Mouse (Mus musculus) gastrocnemius, adult 18-20 months (tissue): ENCODE data around the gene H2al1i. TPM values are rescaled to one million over a fixed set of nuclear protein-coding genes. Genes with fewer than 3 reads are reported as not detected.

Source experiments
- total RNA-seq, 2 experiments: library from RNA; stranded (reverse); gene quantifications; 2 replicates each; pipeline ENCODE4 v1.2.3; 2021

The H2al1i gene
- total RNA-seq, 2 experiments from 2014 or later: not detected

Other genes starting within 250 kb of the H2al1i start
- gene H2al1a, start 25.4 kb upstream of the H2al1i start, total RNA-seq: not detected
- gene H2al1b, start 22.2 kb upstream of the H2al1i start, total RNA-seq: not detected
- not detected for gene H2al1c, start 19.0 kb upstream of the H2al1i start, total RNA-seq
- not detected for gene H2al1d, start 15.8 kb upstream of the H2al1i start, total RNA-seq
- not detected for gene H2al1e, start 12.7 kb upstream of the H2al1i start, total RNA-seq
- gene H2al1f, start 9.5 kb upstream of the H2al1i start, total RNA-seq: not detected
- gene H2al1g, start 6.4 kb upstream of the H2al1i start, total RNA-seq: not detected
- not detected for gene H2al1h, start 3.2 kb upstream of the H2al1i start, total RNA-seq
- not detected for gene H2al1j, start 3.2 kb downstream of the H2al1i start, total RNA-seq